Mouse (Mus musculus): ENCODE measurements around the gene 4833423E24Rik. TPM values are rescaled to one million over a fixed set of nuclear protein-coding genes. Genes with fewer than 3 reads are reported as not detected.

The 4833423E24Rik gene
- total and polyA plus RNA-seq, 3 experiments, result 0.11 TPM; not detected in 2

GRCm38 (mm10) chr2:85442546-85442945 is 76.3 kb downstream of the 4833423E24Rik start:
- no peaks in the 10 kb centered on the region for H3K4me1 ChIP-seq (ENCODE audit: insufficient read depth, low read depth, low read length)
- no peaks in the 10 kb centered on the region for H3K27me3 ChIP-seq (ENCODE audit: insufficient read depth, low read length)
- H3K4me3 ChIP-seq (ENCODE audit: low read depth, low read length), result no peak overlapping the region
- TF ChIP-seq POLR2AphosphoS5 (IDR thresholded peaks at IDR 0.05; ENCODE audit: insufficient replicate concordance, low read depth, low read length) (no peak), CTCF (IDR thresholded peaks at IDR 0.05; ENCODE audit: low read depth, low read length) (no peak), TAL1 (conservative IDR thresholded peaks at IDR 0.05; ENCODE audit: low read depth, low read length) (no peak), GATA1 (IDR thresholded peaks at IDR 0.05; ENCODE audit: borderline replicate concordance, low read length) (no peak), GATA2 (IDR thresholded peaks at IDR 0.05; ENCODE audit: borderline replicate concordance, low read depth, low read length) (no peak)
- ATAC-seq (ENCODE audit: extremely low read depth, insufficient number of reproducible peaks, low FRiP score, poor library complexity, severe bottlenecking) (no peak), DNase-seq (ENCODE audit: low spot score) (no peak)
- H3K36me3 ChIP-seq (replicated peaks), result no peaks in the 10 kb centered on the region
- no peaks in the 10 kb centered on the region for H3K9me3 ChIP-seq (replicated peaks)

GRCm38 (mm10) chr2:85436351-85436750 is 82.5 kb downstream of the 4833423E24Rik start, which contains the start of gene Olfr994:
Olfr994 (minus strand) TSS chr2:85436451.
- H3K4me1 ChIP-seq (ENCODE audit: insufficient read depth, low read depth, low read length), result no peaks in the 10 kb centered on the region
- ATAC-seq (ENCODE audit: extremely low read depth, insufficient number of reproducible peaks, low FRiP score, poor library complexity, severe bottlenecking) (no peak), DNase-seq (ENCODE audit: low spot score) (no peak)
- no peaks in the 10 kb centered on the region for H3K36me3 ChIP-seq (replicated peaks)
- TF ChIP-seq GATA2 (IDR thresholded peaks at IDR 0.05; ENCODE audit: borderline replicate concordance, low read depth, low read length) (no peak), CTCF (IDR thresholded peaks at IDR 0.05; ENCODE audit: low read depth, low read length) (no peak), POLR2AphosphoS5 (IDR thresholded peaks at IDR 0.05; ENCODE audit: insufficient replicate concordance, low read depth, low read length) (no peak), TAL1 (conservative IDR thresholded peaks at IDR 0.05; ENCODE audit: low read depth, low read length) (no peak), GATA1 (IDR thresholded peaks at IDR 0.05; ENCODE audit: borderline replicate concordance, low read length) (no peak)
- H3K9me3 ChIP-seq (replicated peaks), result no peaks in the 10 kb centered on the region
- H3K4me3 ChIP-seq (ENCODE audit: low read depth, low read length), result no peak within 1 kb of the TSS
- no peaks in the 10 kb centered on the region for H3K27me3 ChIP-seq (ENCODE audit: insufficient read depth, low read length)

Other genes with a start within 250 kb of the 4833423E24Rik start
- gene Olfr987, start 179.7 kb downstream of the 4833423E24Rik start, total RNA-seq (2014; fragmentation: Nextera tagmentation), result not detected in 2 replicates
- gene Olfr987, start 179.7 kb downstream of the 4833423E24Rik start, total RNA-seq (2017), result 0.06 and 0.27 TPM in 2 replicates
- not detected in 2 replicates for gene Olfr987, start 179.7 kb downstream of the 4833423E24Rik start, polyA plus RNA-seq (2012)
- gene Olfr988, start 155.8 kb downstream of the 4833423E24Rik start, total RNA-seq (2014; fragmentation: Nextera tagmentation), result not detected in 2 replicates
- gene Olfr988, start 155.8 kb downstream of the 4833423E24Rik start, total RNA-seq (2017), result 0.76 TPM in 1 of 2 replicates, not detected in the other
- not detected in 2 replicates for gene Olfr988, start 155.8 kb downstream of the 4833423E24Rik start, polyA plus RNA-seq (2012)
- gene Olfr992, start 109.6 kb downstream of the 4833423E24Rik start, total RNA-seq (2014; fragmentation: Nextera tagmentation), result not detected in 2 replicates
- gene Olfr992, start 109.6 kb downstream of the 4833423E24Rik start, total RNA-seq (2017), result not detected in 2 replicates
- not detected in 2 replicates for gene Olfr992, start 109.6 kb downstream of the 4833423E24Rik start, polyA plus RNA-seq (2012)
- gene Olfr993, start 104.1 kb downstream of the 4833423E24Rik start, total RNA-seq (2014; fragmentation: Nextera tagmentation), result not detected in 2 replicates
- gene Olfr993, start 104.1 kb downstream of the 4833423E24Rik start, total RNA-seq (2017), result not detected in 2 replicates
- not detected in 2 replicates for gene Olfr993, start 104.1 kb downstream of the 4833423E24Rik start, polyA plus RNA-seq (2012)
- not detected in 2 replicates for gene Olfr994, start 82.6 kb downstream of the 4833423E24Rik start, total RNA-seq (2014; fragmentation: Nextera tagmentation)
- 0.11 and 0.17 TPM in 2 replicates for gene Olfr994, start 82.6 kb downstream of the 4833423E24Rik start, total RNA-seq (2017)
- gene Olfr994, start 82.6 kb downstream of the 4833423E24Rik start, polyA plus RNA-seq (2012), result not detected in 2 replicates
- gene Olfr995, start 75.4 kb downstream of the 4833423E24Rik start, total RNA-seq (2014; fragmentation: Nextera tagmentation), result not detected in 2 replicates
- gene Olfr995, start 75.4 kb downstream of the 4833423E24Rik start, total RNA-seq (2017), result 0.11 and 0.12 TPM in 2 replicates
- gene Olfr995, start 75.4 kb downstream of the 4833423E24Rik start, polyA plus RNA-seq (2012), result not detected in 2 replicates
- not detected in 2 replicates for gene Olfr996, start 60.2 kb upstream of the 4833423E24Rik start, total RNA-seq (2014; fragmentation: Nextera tagmentation)
- gene Olfr996, start 60.2 kb upstream of the 4833423E24Rik start, total RNA-seq (2017), result not detected in 2 replicates
- not detected in 2 replicates for gene Olfr996, start 60.2 kb upstream of the 4833423E24Rik start, polyA plus RNA-seq (2012)
- not detected in 2 replicates for gene Olfr998, start 69.9 kb upstream of the 4833423E24Rik start, total RNA-seq (2014; fragmentation: Nextera tagmentation)
- gene Olfr998, start 69.9 kb upstream of the 4833423E24Rik start, total RNA-seq (2017), result not detected in 2 replicates
- not detected in 2 replicates for gene Olfr998, start 69.9 kb upstream of the 4833423E24Rik start, polyA plus RNA-seq (2012)
- gene Olfr1000, start 92.9 kb upstream of the 4833423E24Rik start, total RNA-seq (2014; fragmentation: Nextera tagmentation), result not detected in 2 replicates
- 0.12 and 0.22 TPM in 2 replicates for gene Olfr1000, start 92.9 kb upstream of the 4833423E24Rik start, total RNA-seq (2017)
- not detected in 2 replicates for gene Olfr1000, start 92.9 kb upstream of the 4833423E24Rik start, polyA plus RNA-seq (2012)
- not detected in 2 replicates for gene Olfr1002, start 131.7 kb upstream of the 4833423E24Rik start, total RNA-seq (2014; fragmentation: Nextera tagmentation)
- 0.12 TPM in 1 of 2 replicates, not detected in the other for gene Olfr1002, start 131.7 kb upstream of the 4833423E24Rik start, total RNA-seq (2017)
- gene Olfr1002, start 131.7 kb upstream of the 4833423E24Rik start, polyA plus RNA-seq (2012), result not detected in 2 replicates
- gene Olfr154, start 145.4 kb upstream of the 4833423E24Rik start, total RNA-seq (2014; fragmentation: Nextera tagmentation), result not detected in 2 replicates
- 0.11 and 0.29 TPM in 2 replicates for gene Olfr154, start 145.4 kb upstream of the 4833423E24Rik start, total RNA-seq (2017)
- gene Olfr154, start 145.4 kb upstream of the 4833423E24Rik start, polyA plus RNA-seq (2012), result not detected in 2 replicates
- not detected in 2 replicates for gene Olfr1006, start 159.7 kb upstream of the 4833423E24Rik start, total RNA-seq (2014; fragmentation: Nextera tagmentation)
- gene Olfr1006, start 159.7 kb upstream of the 4833423E24Rik start, total RNA-seq (2017), result not detected in 2 replicates
- gene Olfr1006, start 159.7 kb upstream of the 4833423E24Rik start, polyA plus RNA-seq (2012), result not detected in 2 replicates
- gene Olfr1008, start 170.4 kb upstream of the 4833423E24Rik start, total RNA-seq (2014; fragmentation: Nextera tagmentation), result not detected in 2 replicates
- gene Olfr1008, start 170.4 kb upstream of the 4833423E24Rik start, total RNA-seq (2017), result 0.11 and 0.12 TPM in 2 replicates
- not detected in 2 replicates for gene Olfr1008, start 170.4 kb upstream of the 4833423E24Rik start, polyA plus RNA-seq (2012)
- gene Olfr1009, start 196.4 kb upstream of the 4833423E24Rik start, total RNA-seq (2014; fragmentation: Nextera tagmentation), result not detected in 2 replicates
- 0.05 and 0.12 TPM in 2 replicates for gene Olfr1009, start 196.4 kb upstream of the 4833423E24Rik start, total RNA-seq (2017)
- not detected in 2 replicates for gene Olfr1009, start 196.4 kb upstream of the 4833423E24Rik start, polyA plus RNA-seq (2012)
- gene Olfr1012, start 243.7 kb upstream of the 4833423E24Rik start, total RNA-seq (2014; fragmentation: Nextera tagmentation), result not detected in 2 replicates
- 0.12 and 0.16 TPM in 2 replicates for gene Olfr1012, start 243.7 kb upstream of the 4833423E24Rik start, total RNA-seq (2017)
- not detected in 2 replicates for gene Olfr1012, start 243.7 kb upstream of the 4833423E24Rik start, polyA plus RNA-seq (2012)
- not detected in 2 replicates for gene Olfr1013, start 248.1 kb upstream of the 4833423E24Rik start, total RNA-seq (2014; fragmentation: Nextera tagmentation)
- 0.06 TPM in 1 of 2 replicates, not detected in the other for gene Olfr1013, start 248.1 kb upstream of the 4833423E24Rik start, total RNA-seq (2017)
- gene Olfr1013, start 248.1 kb upstream of the 4833423E24Rik start, polyA plus RNA-seq (2012), result not detected in 2 replicates